Mouse (Mus musculus): ENCODE results near the gene Hist1h3c.

- no peak for TF ChIP-seq CTCF (IDR thresholded peaks at IDR 0.05; ENCODE audit: extremely low read depth, insufficient read length, insufficient replicate concordance, low read depth, low read length)
- no peak for TF ChIP-seq POLR2A (IDR thresholded peaks at IDR 0.05; ENCODE audit: low read depth, low read length)
These were observed 2.2 kb downstream of the Hist1h3c start for GRCm38 (mm10) chr13:23743215-23743614.

Data from small intestine, adult 2 months (tissue).